Mouse (Mus musculus): ENCODE measurements around the gene Magi1. TPM values are rescaled to one million over a fixed set of nuclear protein-coding genes. Genes with fewer than 3 reads are reported as not detected.

Magi1 gene
- polyA plus RNA-seq, 1 experiment: 2.1 TPM

- Histone ChIP-seq H3K4me3 (ENCODE audit: control insufficient read depth, insufficient read depth, low read length) (no peak overlapping the region), H3K27me3 (ENCODE audit: control insufficient read depth, insufficient read depth, low read length) (no peaks in the 10 kb centered on the region), H3K36me3 (ENCODE audit: control insufficient read depth, insufficient read depth, low read length) (no peaks in the 10 kb centered on the region), H3K27ac (ENCODE audit: control insufficient read depth, insufficient read depth, low read length) (no peak overlapping the region), H3K4me1 (replicated peaks; ENCODE audit: control insufficient read depth, insufficient read depth, low read length) (no peaks in the 10 kb centered on the region)
- DNase-seq: no peak
- 52% methylated on average over 2 of the region's 2 CpGs for WGBS
- TF ChIP-seq POLR2A (IDR thresholded peaks at IDR 0.05; ENCODE audit: control insufficient read depth, extremely low read depth, insufficient read depth, low read length, poor library complexity): no peak
- no peak for TF ChIP-seq CTCF (IDR thresholded peaks at IDR 0.05; ENCODE audit: borderline replicate concordance, control insufficient read depth, extremely low read depth, insufficient read depth, low read length, poor library complexity)
These were observed 133.9 kb downstream of the Magi1 start for GRCm38 (mm10) chr6:94149800-94150199.

GRCm38 (mm10) chr6:94146206-94146493 lies 137.6 kb downstream of the Magi1 start:
- Histone ChIP-seq H3K27ac (ENCODE audit: control insufficient read depth, insufficient read depth, low read length) (no peak overlapping the region), H3K36me3 (ENCODE audit: control insufficient read depth, insufficient read depth, low read length) (no peaks in the 10 kb centered on the region), H3K4me1 (replicated peaks; ENCODE audit: control insufficient read depth, insufficient read depth, low read length) (no peaks in the 10 kb centered on the region), H3K4me3 (ENCODE audit: control insufficient read depth, insufficient read depth, low read length) (no peak overlapping the region), H3K27me3 (ENCODE audit: control insufficient read depth, insufficient read depth, low read length) (no peaks in the 10 kb centered on the region)
- TF ChIP-seq CTCF (IDR thresholded peaks at IDR 0.05; ENCODE audit: borderline replicate concordance, control insufficient read depth, extremely low read depth, insufficient read depth, low read length, poor library complexity): no peak
- no peak for TF ChIP-seq POLR2A (IDR thresholded peaks at IDR 0.05; ENCODE audit: control insufficient read depth, extremely low read depth, insufficient read depth, low read length, poor library complexity)
- 66% methylated on average over 1 of the region's 1 CpGs for WGBS
- DNase-seq: no peak

GRCm38 (mm10) chr6:94145430-94146205 lies 138.1 kb downstream of the Magi1 start:
- H3K27me3 ChIP-seq (ENCODE audit: control insufficient read depth, insufficient read depth, low read length): no peaks in the 10 kb centered on the region
- 88% methylated on average over 8 of the region's 8 CpGs for WGBS
- no peak for TF ChIP-seq CTCF (IDR thresholded peaks at IDR 0.05; ENCODE audit: borderline replicate concordance, control insufficient read depth, extremely low read depth, insufficient read depth, low read length, poor library complexity)
- TF ChIP-seq POLR2A (IDR thresholded peaks at IDR 0.05; ENCODE audit: control insufficient read depth, extremely low read depth, insufficient read depth, low read length, poor library complexity): no peak

GRCm38 (mm10) chr6:94142493-94142892 lies 141.2 kb downstream of the Magi1 start:
- no peak for DNase-seq
- no peaks in the 10 kb centered on the region for H3K27me3 ChIP-seq (ENCODE audit: control insufficient read depth, insufficient read depth, low read length)
- no peaks in the 10 kb centered on the region for H3K4me1 ChIP-seq (replicated peaks; ENCODE audit: control insufficient read depth, insufficient read depth, low read length)
- WGBS: 90% methylated on average over 2 of the region's 2 CpGs
- no peak overlapping the region for H3K4me3 ChIP-seq (ENCODE audit: control insufficient read depth, insufficient read depth, low read length)
- TF ChIP-seq POLR2A (IDR thresholded peaks at IDR 0.05; ENCODE audit: control insufficient read depth, extremely low read depth, insufficient read depth, low read length, poor library complexity) (no peak), CTCF (IDR thresholded peaks at IDR 0.05; ENCODE audit: borderline replicate concordance, control insufficient read depth, extremely low read depth, insufficient read depth, low read length, poor library complexity) (no peak)
- no peak overlapping the region for H3K27ac ChIP-seq (ENCODE audit: control insufficient read depth, insufficient read depth, low read length)
- H3K36me3 ChIP-seq (ENCODE audit: control insufficient read depth, insufficient read depth, low read length): no peaks in the 10 kb centered on the region

More at GRCm38 (mm10) chr6:94145430-94146205, 138.1 kb downstream of the Magi1 start:
- Histone ChIP-seq H3K4me1 (replicated peaks; ENCODE audit: control insufficient read depth, insufficient read depth, low read length) (no peaks in the 10 kb centered on the region), H3K36me3 (ENCODE audit: control insufficient read depth, insufficient read depth, low read length) (no peaks in the 10 kb centered on the region), H3K4me3 (ENCODE audit: control insufficient read depth, insufficient read depth, low read length) (no peak overlapping the region), H3K27ac (ENCODE audit: control insufficient read depth, insufficient read depth, low read length) (no peak overlapping the region)
- DNase-seq: no peak

- Histone ChIP-seq H3K4me3 (ENCODE audit: control insufficient read depth, insufficient read depth, low read length) (no peak overlapping the region), H3K27ac (ENCODE audit: control insufficient read depth, insufficient read depth, low read length) (no peak overlapping the region), H3K27me3 (ENCODE audit: control insufficient read depth, insufficient read depth, low read length) (no peaks in the 10 kb centered on the region), H3K36me3 (ENCODE audit: control insufficient read depth, insufficient read depth, low read length) (no peaks in the 10 kb centered on the region), H3K4me1 (replicated peaks; ENCODE audit: control insufficient read depth, insufficient read depth, low read length) (no peaks in the 10 kb centered on the region)
- WGBS: 57% methylated on average over 2 of the region's 2 CpGs
- no peak for DNase-seq
- no peak for TF ChIP-seq POLR2A (IDR thresholded peaks at IDR 0.05; ENCODE audit: control insufficient read depth, extremely low read depth, insufficient read depth, low read length, poor library complexity)
- TF ChIP-seq CTCF (IDR thresholded peaks at IDR 0.05; ENCODE audit: borderline replicate concordance, control insufficient read depth, extremely low read depth, insufficient read depth, low read length, poor library complexity): no peak
These were observed 142.2 kb downstream of the Magi1 start for GRCm38 (mm10) chr6:94141496-94141895.

- WGBS: 86% methylated on average over 3 of the region's 3 CpGs
- H3K27me3 ChIP-seq (ENCODE audit: control insufficient read depth, insufficient read depth, low read length): no peaks in the 10 kb centered on the region
- H3K36me3 ChIP-seq (ENCODE audit: control insufficient read depth, insufficient read depth, low read length): no peaks in the 10 kb centered on the region
- TF ChIP-seq POLR2A (IDR thresholded peaks at IDR 0.05; ENCODE audit: control insufficient read depth, extremely low read depth, insufficient read depth, low read length, poor library complexity) (no peak), CTCF (IDR thresholded peaks at IDR 0.05; ENCODE audit: borderline replicate concordance, control insufficient read depth, extremely low read depth, insufficient read depth, low read length, poor library complexity) (no peak)
- DNase-seq: no peak
- no peak overlapping the region for H3K4me3 ChIP-seq (ENCODE audit: control insufficient read depth, insufficient read depth, low read length)
- no peak overlapping the region for H3K27ac ChIP-seq (ENCODE audit: control insufficient read depth, insufficient read depth, low read length)
- no peaks in the 10 kb centered on the region for H3K4me1 ChIP-seq (replicated peaks; ENCODE audit: control insufficient read depth, insufficient read depth, low read length)
These were observed 143.7 kb downstream of the Magi1 start for GRCm38 (mm10) chr6:94139952-94140414.

All from thymus, adult 2 months (tissue).